Mouse (Mus musculus): ENCODE measurements around the gene Ablim1.

DNA sequence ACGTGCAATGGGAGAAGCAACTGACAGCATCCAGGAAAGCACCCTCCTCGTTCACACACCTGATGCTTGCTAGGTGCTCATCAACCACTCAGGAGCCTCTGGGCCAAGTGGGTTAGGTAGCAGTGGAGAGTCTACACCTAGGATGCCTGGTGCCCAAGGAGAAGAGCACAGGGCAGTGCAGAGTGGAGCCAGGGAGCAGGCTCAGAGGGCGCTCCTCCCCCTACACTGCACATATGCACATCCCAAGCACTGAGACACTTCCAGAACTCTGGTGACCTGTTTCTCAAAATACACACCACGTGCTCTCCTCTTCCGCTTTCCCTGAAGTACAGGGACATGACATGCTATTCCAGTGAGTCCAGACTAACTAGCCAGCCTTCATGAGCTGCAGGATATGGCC lies 142.4 kb downstream of the Ablim1 start:
- TF ChIP-seq CTCF (IDR thresholded peaks at IDR 0.05; ENCODE audit: borderline replicate concordance, insufficient read depth, low read depth, low read length) (no peak), POLR2A (IDR thresholded peaks at IDR 0.05; ENCODE audit: borderline replicate concordance, insufficient read depth, low read length) (no peak)

Measured in cerebellum, adult 2 months (tissue).